Mouse (Mus musculus): ENCODE data around the gene Rras.

Rras gene

GRCm38 (mm10) chr7:45029995-45030394, 12.2 kb downstream of the Rras start:
- CTCF ChIA-PET, result interaction anchor here in 2 of 4 experiments (1.3 to 2.0 kb wide), 4 partner anchors 8 to 38 kb away, joined by 5 to 8 read pairs (median 6); partner anchors contain the start of gene Rras (in 1 of the 2)
- POLR2A ChIA-PET, result interaction anchor here in 3 of 4 experiments (1.1 to 8.0 kb wide), 11 partner anchors 10 to 160 kb away, joined by 3 to 66 read pairs (median 4); partner anchors contain the start of genes Rras (in 3 of the 3), Irf3 (in 1 of the 3), Ptov1 (in 1 of the 3) and Scaf1 (in 1 of the 3)

- ChIA-PET CTCF (interaction anchor here in 3 of 4 experiments (0.6 to 2.0 kb wide), 6 partner anchors 13 to 247 kb away, joined by 3 to 8 read pairs (median 4); partner anchors contain the start of genes Rras (in 1 of the 3) and Slc6a21 (in 1 of the 3)), POLR2A (interaction anchor here (0.6 to 8.0 kb wide), 21 partner anchors 9 to 609 kb away, joined by 3 to 66 read pairs (median 3); partner anchors contain the start of genes Rras (in 3 of the 4), Prmt1 (in 2 of the 4), Irf3 (in 1 of the 4) and Mamstr (in 1 of the 4))
Observed at GRCm38 (mm10) chr7:45030857-45031256, 13.1 kb downstream of the Rras start.

- ChIA-PET CTCF (interaction anchor here in 3 of 4 experiments (0.8 to 5.1 kb wide), 6 partner anchors 15 to 525 kb away, joined by 3 to 22 read pairs (median 3); no protein-coding TSS in a partner anchor), POLR2A (interaction anchor here in 3 of 4 experiments (0.7 to 2.2 kb wide), 6 partner anchors 15 to 82 kb away, joined by 3 to 10 read pairs (median 3); partner anchors contain the start of genes Prmt1 (in 2 of the 3), Rras (in 1 of the 3) and Scaf1 (in 1 of the 3))
Observed at GRCm38 (mm10) chr7:45033722-45034359, 16.1 kb downstream of the Rras start.

- CTCF ChIA-PET, result interaction anchor here (0.6 to 5.1 kb wide), 14 partner anchors 9 to 386 kb away, joined by 3 to 22 read pairs (median 4); partner anchors contain the start of genes Prmt1 (in 1 of the 4) and Scaf1 (in 1 of the 4)
- POLR2A ChIA-PET, result interaction anchor here in 3 of 4 experiments (0.5 to 2.4 kb wide), 31 partner anchors 9 to 1362 kb away, joined by 3 to 15 read pairs (median 3); partner anchors contain the start of genes Prmt1 (in 2 of the 3), Prr12 (in 2 of the 3), Rras (in 2 of the 3) and Aldh16a1 (in 1 of the 3)
Observed at GRCm38 (mm10) chr7:45035631-45036030, 17.9 kb downstream of the Rras start.

- POLR2A ChIA-PET, result interaction anchor here in 2 of 4 experiments (1.2 to 2.4 kb wide), 8 partner anchors 9 to 63 kb away, joined by 3 to 15 read pairs (median 6); partner anchors contain the start of genes Prmt1 (in 1 of the 2) and Scaf1 (in 1 of the 2)
- CTCF ChIA-PET, result interaction anchor here in 3 of 4 experiments (1.0 to 5.1 kb wide), 5 partner anchors 10 to 32 kb away, joined by 3 to 22 read pairs (median 8); partner anchors contain the start of gene Scaf1 (in 1 of the 3)
Observed at GRCm38 (mm10) chr7:45036702-45037101, 18.9 kb downstream of the Rras start.

GRCm38 (mm10) chr7:45037720-45038361, 20.1 kb downstream of the Rras start:
- POLR2A ChIA-PET, result interaction anchor here (0.6 to 5.6 kb wide), 34 partner anchors 10 to 322 kb away, joined by 3 to 66 read pairs (median 3); partner anchors contain the start of genes Prmt1 (in 2 of the 4), Rras (in 2 of the 4), Scaf1 (in 2 of the 4) and Irf3 (in 1 of the 4)
- CTCF ChIA-PET, result interaction anchor here (0.6 to 4.6 kb wide), 30 partner anchors 8 to 290 kb away, joined by 3 to 36 read pairs (median 5); partner anchors contain the start of genes Flt3l (in 1 of the 4), Gm45713 (in 1 of the 4), Prmt1 (in 1 of the 4) and Prr12 (in 1 of the 4)

GRCm38 (mm10) chr7:45038411-45038810, 20.6 kb downstream of the Rras start:
- ChIA-PET POLR2A (interaction anchor here (0.5 to 5.6 kb wide), 33 partner anchors 9 to 1817 kb away, joined by 3 to 66 read pairs (median 4); partner anchors contain the start of genes Prmt1 (in 2 of the 4), Rras (in 2 of the 4), Scaf1 (in 2 of the 4) and Irf3 (in 1 of the 4)), CTCF (interaction anchor here (0.6 to 4.6 kb wide), 28 partner anchors 9 to 124 kb away, joined by 3 to 36 read pairs (median 5); partner anchors contain the start of genes Flt3l (in 1 of the 4), Gm45713 (in 1 of the 4), Prmt1 (in 1 of the 4) and Prr12 (in 1 of the 4))

GRCm38 (mm10) chr7:45040851-45041250, 23.1 kb downstream of the Rras start:
- CTCF ChIA-PET, result interaction anchor here (0.6 to 4.6 kb wide), 10 partner anchors 7 to 369 kb away, joined by 3 to 36 read pairs (median 5); partner anchors contain the start of gene Rras (in 2 of the 4)
- POLR2A ChIA-PET, result interaction anchor here in 3 of 4 experiments (0.8 to 5.6 kb wide), 30 partner anchors 8 to 224 kb away, joined by 3 to 66 read pairs (median 4); partner anchors contain the start of genes Prmt1 (in 2 of the 3), Rras (in 2 of the 3), Ap2a1 (in 1 of the 3) and Atf5 (in 1 of the 3)

- POLR2A ChIA-PET, result interaction anchor here in 3 of 4 experiments (1.0 to 2.1 kb wide), 7 partner anchors 9 to 26 kb away, joined by 3 to 7 read pairs (median 4); partner anchors contain the start of genes Rras (in 2 of the 3) and Scaf1 (in 1 of the 3)
- CTCF ChIA-PET, result interaction anchor here in 3 of 4 experiments (0.6 to 1.0 kb wide), 5 partner anchors 8 to 115 kb away, joined by 3 read pairs; no protein-coding TSS in a partner anchor
Observed at GRCm38 (mm10) chr7:45043307-45043706, 25.5 kb downstream of the Rras start.

- POLR2A ChIA-PET, result interaction anchor here in 3 of 4 experiments (0.7 to 4.0 kb wide), 11 partner anchors 10 to 80 kb away, joined by 3 to 25 read pairs (median 3); partner anchors contain the start of gene Rras (in 1 of the 3)
- CTCF ChIA-PET, result interaction anchor here in 2 of 4 experiments (0.6 to 4.5 kb wide), 3 partner anchors 7 to 31 kb away, joined by 6 to 36 read pairs (median 32); no protein-coding TSS in a partner anchor
Observed at GRCm38 (mm10) chr7:45045741-45046140, 28.0 kb downstream of the Rras start.

GRCm38 (mm10) chr7:45046853-45047350, 29.1 kb downstream of the Rras start:
- POLR2A ChIA-PET, result interaction anchor here (0.6 to 4.0 kb wide), 15 partner anchors 8 to 324 kb away, joined by 3 to 29 read pairs (median 8); partner anchors contain the start of genes Aldh16a1 (in 1 of the 4), Pih1d1 (in 1 of the 4), Rras (in 1 of the 4) and Scaf1 (in 1 of the 4)
- CTCF ChIA-PET, result interaction anchor here in 2 of 4 experiments (0.9 to 4.5 kb wide), 5 partner anchors 8 to 22 kb away, joined by 3 to 48 read pairs (median 32); no protein-coding TSS in a partner anchor

- CTCF ChIA-PET, result interaction anchor here in 3 of 4 experiments (0.9 to 4.5 kb wide), 7 partner anchors 8 to 77 kb away, joined by 3 to 48 read pairs (median 21); no protein-coding TSS in a partner anchor
Observed at GRCm38 (mm10) chr7:45047491-45047890, 29.7 kb downstream of the Rras start.

GRCm38 (mm10) chr7:45048001-45048890, 30.5 kb downstream of the Rras start:
- ChIA-PET CTCF (interaction anchor here (0.5 to 4.5 kb wide), 26 partner anchors 8 to 389 kb away, joined by 3 to 48 read pairs (median 3); partner anchors contain the start of genes Flt3l (in 2 of the 4), Gm45713 (in 2 of the 4), Ap2a1 (in 1 of the 4) and Rras (in 1 of the 4)), POLR2A (interaction anchor here (0.6 to 4.0 kb wide), 54 partner anchors 8 to 456 kb away, joined by 3 to 29 read pairs (median 5); partner anchors contain the start of genes Rras (in 3 of the 4), Prmt1 (in 2 of the 4), Aldh16a1 (in 1 of the 4) and Ftl1 (in 1 of the 4))

More at GRCm38 (mm10) chr7:45047491-45047890, 29.7 kb downstream of the Rras start:
- POLR2A ChIA-PET, result interaction anchor here (0.8 to 4.0 kb wide), 33 partner anchors 8 to 412 kb away, joined by 3 to 29 read pairs (median 6); partner anchors contain the start of genes Rras (in 2 of the 4), Aldh16a1 (in 1 of the 4), Ftl1 (in 1 of the 4) and Pih1d1 (in 1 of the 4)

GRCm38 (mm10) chr7:45048923-45049657, 31.3 kb downstream of the Rras start:
- POLR2A ChIA-PET, result interaction anchor here (0.5 to 4.0 kb wide), 50 partner anchors 9 to 821 kb away, joined by 3 to 29 read pairs (median 5); partner anchors contain the start of genes Rras (in 3 of the 4), Prmt1 (in 2 of the 4), Aldh16a1 (in 1 of the 4) and Ftl1 (in 1 of the 4)
- CTCF ChIA-PET, result interaction anchor here (0.6 to 4.5 kb wide), 28 partner anchors 8 to 388 kb away, joined by 3 to 48 read pairs (median 3); partner anchors contain the start of genes Flt3l (in 2 of the 4), Gm45713 (in 2 of the 4), Ap2a1 (in 1 of the 4) and Rras (in 1 of the 4)
